Mouse (Mus musculus) heart, adult 2 months (tissue): ENCODE measurements at regions not wholly inside any gene's neighbourhood (a gene's known extent, or its start where the extent isn't known, plus 50 kb on each side); places are given as distances from the start of the nearest gene placed in this dataset.

ENCODE experiments used
- DNase-seq, 2 experiments: peaks; one replicate each; pipeline ENCODE4 v3.0.0; 2021
- H3K27ac ChIP-seq: fragments of 200-600 bp; 2 replicates; pipeline ENCODE4 v1.8.1; 2022
- H3K27me3 ChIP-seq: fragments of 200-500 bp; 2 replicates; pipeline ENCODE4 v1.6.1; 2012; ENCODE audit warnings: mild to moderate bottlenecking, low read length, inconsistent platforms, mixed read lengths; ENCODE audit not compliant: control insufficient read depth, insufficient read depth
- H3K36me3 ChIP-seq: fragments of 200-500 bp; 2 replicates; pipeline ENCODE4 v1.6.1; 2012; ENCODE audit warnings: low read length, inconsistent platforms; ENCODE audit not compliant: control insufficient read depth, insufficient read depth
- H3K4me1 ChIP-seq: fragments of 200-500 bp; 2 replicates; pipeline ENCODE4 v1.6.1; 2011; ENCODE audit warnings: low read length; ENCODE audit not compliant: control insufficient read depth, insufficient read depth
- H3K4me3 ChIP-seq: fragments of 200-600 bp; 2 replicates; pipeline ENCODE4 v1.8.1; 2022
- H3K79me2 ChIP-seq: fragments of 200-500 bp; replicated peaks from 2 replicates; pipeline ENCODE4 v1.6.1; 2012; ENCODE audit warnings: mild to moderate bottlenecking, inconsistent platforms, low read length, moderate library complexity, mixed read lengths; ENCODE audit not compliant: control insufficient read depth, insufficient read depth
- H3K9ac ChIP-seq: fragments of 200-500 bp; 2 replicates; pipeline ENCODE4 v1.6.1; 2012; ENCODE audit warnings: low read depth, mild to moderate bottlenecking, control low read depth, inconsistent platforms, low read length, mixed read lengths
- CTCF ChIP-seq: fragments of 200-600 bp; IDR thresholded peaks from 2 replicates; pipeline ENCODE4 v1.8.1; 2022; ENCODE audit warnings: antibody characterized with exemption, mild to moderate bottlenecking, moderate library complexity
- EP300 ChIP-seq: fragments of 200-500 bp; IDR thresholded peaks from 2 replicates; pipeline ENCODE4 v1.6.1; 2011; ENCODE audit warnings: low read depth, low read length, control low read depth; ENCODE audit not compliant: insufficient read depth
- POLR2A ChIP-seq: fragments of 200-500 bp; IDR thresholded peaks from 2 replicates; pipeline ENCODE4 v1.6.1; 2011; ENCODE audit warnings: mild to moderate bottlenecking, low read depth, low read length, control low read depth; ENCODE audit not compliant: insufficient read depth
- WGBS: fragments of 180-500 bp; shearing (Covaris S2); methylation state at CpG from one replicate; pipeline ENCODE4 v1.1.7; 2018; 5-methylcytosine and 5-hydroxymethylcytosine counted together
- intact Hi-C: fragments of 180-260 bp; cut with DNase I; formaldehyde crosslinking; loops from one replicate; pipeline ENCODE4 v1.15.1; 2025

DNA sequence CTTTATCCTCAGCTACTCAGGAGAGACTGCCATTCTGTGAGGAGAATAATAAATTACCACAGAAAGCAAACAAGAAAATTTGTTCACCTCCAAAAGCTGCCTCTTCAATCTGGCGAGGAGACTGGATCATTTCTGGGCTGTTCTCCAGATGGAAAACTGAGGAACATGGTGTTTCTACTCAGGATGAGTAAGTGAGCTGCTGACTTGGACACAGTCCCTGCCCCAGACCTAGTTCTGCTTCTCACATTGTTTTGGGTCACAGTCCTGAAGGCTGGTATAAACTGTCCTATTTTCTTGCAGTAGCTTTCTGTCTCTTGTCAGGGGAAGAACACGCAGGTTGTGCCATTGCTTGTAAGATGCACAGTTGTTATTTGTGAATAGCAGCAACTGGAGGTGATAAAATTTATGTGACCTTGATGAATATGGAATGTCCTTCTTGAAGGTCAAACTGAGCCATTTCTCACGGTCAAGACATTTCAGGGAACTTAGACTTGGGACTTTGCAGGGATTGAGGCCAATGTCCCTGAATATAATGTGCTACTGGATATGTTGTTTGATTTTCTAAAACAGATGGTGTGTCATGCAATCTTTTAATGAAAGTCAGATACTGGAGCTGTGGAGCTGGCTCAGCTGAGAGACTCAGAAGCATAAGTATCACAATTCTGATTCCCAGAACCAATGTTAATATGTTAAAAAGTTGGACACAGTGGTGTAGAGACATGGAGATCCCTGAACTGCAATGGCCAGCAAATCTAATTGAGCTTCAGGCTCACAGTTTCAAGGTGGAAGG lies 102.2 kb downstream of the Edn1 start:
- DNase-seq = peak; percentile 30 to 57
- Histone ChIP-seq H3K27ac (peak overlapping the region; percentile 23; the same call in 1 of the 2 replicates), H3K27me3 (no peaks in the 10 kb centered on the region), H3K36me3 (no peaks in the 10 kb centered on the region; the same call in 1 of the 2 replicates), H3K4me1 (no peaks in the 10 kb centered on the region), H3K9ac (no peak overlapping the region), H3K79me2 (no peaks in the 10 kb centered on the region), H3K4me3 (no peak overlapping the region)
- intact Hi-C loops = loop anchor here (5.0 kb wide), 1 partner anchor 134 kb away; no protein-coding TSS in a partner anchor
- 62% methylated on average over 3 of the region's 3 CpGs for WGBS
- TF ChIP-seq CTCF (no peak), POLR2A (no peak), EP300 (no peak)

DNA sequence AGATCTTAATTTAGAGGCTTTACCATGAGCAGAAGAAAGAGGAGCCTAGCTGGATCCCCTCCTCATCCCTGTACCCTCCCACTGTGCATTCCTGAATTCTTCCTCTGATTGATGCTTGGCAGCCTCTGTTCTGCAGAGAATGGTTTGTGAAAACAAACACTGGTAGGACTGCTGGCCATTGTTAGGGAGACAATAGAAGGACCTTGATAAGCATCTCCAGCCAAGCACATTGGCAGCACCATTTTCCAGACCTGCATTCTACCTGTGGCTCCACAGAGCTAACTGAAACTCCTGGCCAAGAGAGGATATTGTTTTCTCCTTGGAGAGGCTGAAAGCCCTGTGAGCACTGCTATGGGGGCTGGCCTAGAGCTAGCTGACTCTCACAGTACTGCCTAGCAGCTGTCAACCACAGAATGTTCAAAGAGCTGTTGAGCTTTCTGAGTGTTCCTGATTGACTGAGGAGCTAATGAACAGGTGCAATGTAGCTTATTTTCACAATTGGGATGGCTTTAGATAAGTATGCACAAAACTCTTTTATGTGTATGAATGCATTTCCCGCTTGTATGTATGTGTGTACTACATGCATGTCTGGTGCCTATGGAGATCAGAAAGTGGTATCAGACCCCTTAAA lies 111.5 kb downstream of the Edn1 start:
- no peak overlapping the region for H3K4me3 ChIP-seq
- no peaks in the 10 kb centered on the region for H3K4me1 ChIP-seq
- 98% methylated on average over 1 of the region's 1 CpGs for WGBS
- no peak overlapping the region for H3K9ac ChIP-seq
- intact Hi-C loops = no loop called here
- no peak for TF ChIP-seq CTCF
- TF ChIP-seq POLR2A = no peak
- TF ChIP-seq EP300 = no peak
- H3K79me2 ChIP-seq = no peaks in the 10 kb centered on the region
- no peaks in the 10 kb centered on the region for H3K36me3 ChIP-seq
- DNase-seq = no peak
- no peak overlapping the region for H3K27ac ChIP-seq
- no peaks in the 10 kb centered on the region for H3K27me3 ChIP-seq

- 8% methylated on average over 1 of the region's 1 CpGs for WGBS
- Histone ChIP-seq H3K36me3 (no peaks in the 10 kb centered on the region), H3K9ac (no peak overlapping the region), H3K79me2 (no peaks in the 10 kb centered on the region), H3K4me1 (no peaks in the 10 kb centered on the region), H3K27me3 (no peaks in the 10 kb centered on the region), H3K4me3 (no peak overlapping the region), H3K27ac (no peak overlapping the region)
- TF ChIP-seq POLR2A (no peak), EP300 (no peak), CTCF (no peak)
- DNase-seq = no peak
- intact Hi-C loops = no loop called here
Measured at GRCm38 (mm10) chr13:42446921-42447320, 145.6 kb downstream of the Edn1 start.

DNA sequence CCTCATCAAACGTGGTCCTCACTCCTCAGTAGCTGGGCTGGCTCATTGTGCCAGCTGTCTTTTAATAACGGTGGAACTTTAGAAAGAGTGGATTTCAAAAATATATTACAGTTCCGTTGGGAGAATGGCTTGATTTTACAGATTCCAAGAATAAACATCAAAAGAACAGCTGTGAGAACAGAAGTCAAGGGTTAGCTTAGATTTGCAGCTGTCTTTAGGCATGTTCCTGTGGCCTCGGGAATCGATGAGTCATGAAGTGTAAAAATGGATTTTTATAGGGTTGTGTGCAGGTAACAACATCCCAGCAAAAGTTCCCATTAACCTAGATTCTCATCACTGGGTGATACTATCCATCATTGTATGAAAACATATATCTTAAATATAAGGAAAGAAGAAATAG lies 152.4 kb downstream of the Edn1 start:
- Histone ChIP-seq H3K79me2 (no peaks in the 10 kb centered on the region), H3K27me3 (no peaks in the 10 kb centered on the region), H3K27ac (no peak overlapping the region), H3K9ac (no peak overlapping the region), H3K4me3 (no peak overlapping the region), H3K4me1 (no peaks in the 10 kb centered on the region), H3K36me3 (no peaks in the 10 kb centered on the region)
- intact Hi-C loops = no loop called here
- TF ChIP-seq CTCF (no peak), POLR2A (no peak), EP300 (no peak)
- DNase-seq = no peak
- 64% methylated on average over 5 of the region's 5 CpGs for WGBS

DNA sequence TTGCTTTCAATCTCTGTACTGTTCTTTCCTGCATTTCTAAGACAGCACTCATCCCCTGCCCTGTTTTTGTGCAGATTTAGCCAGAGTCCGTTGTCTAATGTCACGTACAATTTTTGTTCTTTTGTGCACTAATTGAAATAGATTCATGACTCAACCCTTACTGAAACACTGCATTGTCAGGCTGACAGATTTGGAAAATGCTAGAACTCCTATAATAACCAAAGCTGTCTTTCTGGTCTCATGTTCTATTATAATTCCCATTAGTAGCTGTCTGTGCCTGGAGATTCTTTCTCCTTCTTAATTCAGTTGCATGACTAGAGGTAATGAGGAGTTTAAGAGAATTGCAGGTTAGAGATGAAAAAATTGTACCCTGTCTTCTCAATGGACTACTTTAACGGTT lies 158.6 kb downstream of the Edn1 start:
- Histone ChIP-seq H3K27ac (no peak overlapping the region), H3K79me2 (no peaks in the 10 kb centered on the region), H3K36me3 (no peaks in the 10 kb centered on the region), H3K4me1 (no peaks in the 10 kb centered on the region), H3K9ac (no peak overlapping the region), H3K4me3 (no peak overlapping the region), H3K27me3 (no peaks in the 10 kb centered on the region)
- intact Hi-C loops = no loop called here
- no peak for TF ChIP-seq POLR2A
- no peak for TF ChIP-seq CTCF
- TF ChIP-seq EP300 = no peak
- WGBS = 90% methylated on average over 3 of the region's 3 CpGs
- DNase-seq = no peak

- H3K36me3 ChIP-seq = no peaks in the 10 kb centered on the region
- intact Hi-C loops = no loop called here
- no peaks in the 10 kb centered on the region for H3K4me1 ChIP-seq
- no peak overlapping the region for H3K4me3 ChIP-seq
- no peak overlapping the region for H3K27ac ChIP-seq
- 91% methylated on average over 3 of the region's 3 CpGs for WGBS
- no peak for DNase-seq
- H3K79me2 ChIP-seq = no peaks in the 10 kb centered on the region
- TF ChIP-seq CTCF = no peak
- TF ChIP-seq EP300 = no peak
- TF ChIP-seq POLR2A = no peak
- no peak overlapping the region for H3K9ac ChIP-seq
- H3K27me3 ChIP-seq = no peaks in the 10 kb centered on the region
Measured at GRCm38 (mm10) chr13:42478825-42479224, 177.5 kb downstream of the Edn1 start.
